Mouse (Mus musculus) embryonic fibroblast, embryonic 13.5 days (primary cell): ENCODE data around the gene Inf2. TPM values are rescaled to one million over a fixed set of nuclear protein-coding genes. Genes with fewer than 3 reads are reported as not detected.

ENCODE experiments used
- H3K27ac ChIP-seq: 2 replicates; pipeline ENCODE4 v1.5.1; 2012; ENCODE audit warnings: low read length, control low read depth, inconsistent platforms; ENCODE audit not compliant: insufficient read depth
- H3K4me1 ChIP-seq: 2 replicates; pipeline ENCODE4 v1.6.1; 2011; ENCODE audit warnings: low read length; ENCODE audit not compliant: control insufficient read depth, insufficient read depth
- H3K4me3 ChIP-seq: 2 replicates; pipeline ENCODE4 v1.5.1; 2011; ENCODE audit warnings: mild to moderate bottlenecking, control low read depth, low read length; ENCODE audit not compliant: insufficient read depth
- CTCF ChIP-seq: IDR thresholded peaks from 2 replicates; pipeline ENCODE4 v1.5.1; 2011; ENCODE audit warnings: mild to moderate bottlenecking, control low read depth, low read length, moderate library complexity, borderline replicate concordance; ENCODE audit not compliant: insufficient read depth
- POLR2A ChIP-seq: IDR thresholded peaks from 2 replicates; pipeline ENCODE4 v1.6.1; 2011; ENCODE audit warnings: low read depth, mild to moderate bottlenecking, control low read depth, low read length, moderate library complexity
- polyA plus RNA-seq: library from polyadenylated mRNA; stranded (reverse); fragments of >200 nt; gene quantifications from 2 replicates; pipeline ENCODE4 v1.2.4, GENCODE M21; 2011; ENCODE audit warnings: low read depth; ENCODE audit not compliant: missing spikeins, insufficient read length

Inf2 gene
- polyA plus RNA-seq, 1 experiment: 67.6 TPM

DNA sequence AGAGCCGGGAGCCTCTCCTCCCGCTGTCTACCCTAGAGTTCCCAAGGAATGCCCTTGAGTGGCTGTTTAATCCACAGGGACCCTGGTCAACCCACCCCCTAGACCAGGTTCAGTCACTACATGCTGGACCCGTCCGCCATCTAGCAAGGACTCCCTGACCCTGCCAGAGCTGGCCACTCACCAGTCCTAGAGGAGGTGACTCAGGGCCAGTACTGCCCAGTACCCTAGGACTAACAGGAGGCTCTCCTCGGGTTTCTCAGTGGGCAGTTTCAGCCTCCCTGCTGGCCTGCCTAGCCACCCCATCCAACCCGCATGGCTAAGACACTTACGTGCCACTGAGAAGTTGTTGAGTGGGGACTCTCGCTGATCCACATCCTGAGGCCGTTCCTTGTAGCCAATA lies 73.3 kb downstream of the Inf2 start:
- H3K4me3 ChIP-seq: no peak overlapping the region
- H3K27ac ChIP-seq: no peak overlapping the region
- no peaks in the 10 kb centered on the region for H3K4me1 ChIP-seq
- no peak for TF ChIP-seq CTCF
- TF ChIP-seq POLR2A: no peak

DNA sequence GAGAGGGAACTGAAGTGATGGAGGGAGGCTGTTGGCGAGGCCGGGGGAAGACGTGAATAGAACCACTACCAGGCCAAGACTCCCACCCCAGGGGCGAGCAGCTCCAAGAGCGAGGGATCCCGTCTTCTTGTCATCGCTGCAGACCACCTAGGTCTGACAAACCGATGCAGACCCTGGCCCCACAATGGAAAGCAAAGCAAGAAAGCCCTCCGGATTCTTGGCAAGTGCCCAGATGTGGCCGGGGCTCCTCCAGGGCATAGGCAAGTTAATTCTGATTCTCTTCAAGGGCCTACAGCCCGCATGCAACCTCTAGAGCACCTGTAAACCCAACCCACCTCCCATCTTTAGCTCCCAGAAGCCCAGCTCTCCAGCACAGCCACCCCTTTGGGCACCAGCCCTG lies 74.7 kb downstream of the Inf2 start:
- no peak for TF ChIP-seq POLR2A
- Histone ChIP-seq H3K4me3 (no peak overlapping the region), H3K27ac (no peak overlapping the region), H3K4me1 (no peaks in the 10 kb centered on the region)

DNA sequence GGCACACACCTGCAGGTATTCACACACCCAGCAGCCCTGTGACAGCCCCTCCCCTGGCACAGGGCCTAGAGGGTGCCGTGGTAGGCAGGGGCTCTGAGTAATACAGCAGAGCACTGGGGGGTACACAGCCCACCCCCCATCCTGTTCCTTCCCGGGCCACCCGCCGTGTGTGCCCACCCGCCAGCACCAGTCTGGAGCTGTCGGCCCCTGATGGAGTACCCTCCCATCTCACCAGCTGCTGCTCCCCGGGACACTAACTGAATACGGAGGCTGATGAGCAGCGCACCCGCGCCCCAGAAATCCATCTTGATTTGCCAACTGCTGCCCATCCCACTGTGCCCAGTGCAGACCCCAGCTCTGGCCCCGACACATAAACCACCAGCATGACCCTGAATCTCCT lies 75.1 kb downstream of the Inf2 start:
- no peak for TF ChIP-seq POLR2A
- TF ChIP-seq CTCF: no peak
- Histone ChIP-seq H3K4me3 (no peak overlapping the region), H3K4me1 (no peaks in the 10 kb centered on the region), H3K27ac (no peak overlapping the region)

DNA sequence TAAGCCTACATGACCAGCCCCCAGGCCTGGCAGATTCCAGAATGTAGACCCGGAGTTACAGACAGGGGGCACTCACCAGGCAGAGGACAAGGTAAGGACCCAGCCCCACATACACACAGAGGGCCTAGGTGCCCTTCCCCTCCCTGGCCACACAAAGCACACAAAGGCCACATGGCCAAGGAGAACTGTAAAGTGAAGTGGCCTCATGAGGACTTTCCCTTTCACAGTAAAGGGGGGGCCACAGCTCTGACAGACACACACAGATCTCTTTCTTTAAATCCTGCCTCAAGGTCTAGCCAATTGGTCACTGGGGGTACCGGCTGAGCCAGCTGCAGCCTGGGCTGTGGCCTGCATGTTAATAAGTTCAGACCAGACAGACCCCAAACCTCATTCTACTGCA lies 75.5 kb downstream of the Inf2 start:
- no peak overlapping the region for H3K27ac ChIP-seq
- no peaks in the 10 kb centered on the region for H3K4me1 ChIP-seq
- TF ChIP-seq POLR2A (no peak), CTCF (no peak)
- no peak overlapping the region for H3K4me3 ChIP-seq

DNA sequence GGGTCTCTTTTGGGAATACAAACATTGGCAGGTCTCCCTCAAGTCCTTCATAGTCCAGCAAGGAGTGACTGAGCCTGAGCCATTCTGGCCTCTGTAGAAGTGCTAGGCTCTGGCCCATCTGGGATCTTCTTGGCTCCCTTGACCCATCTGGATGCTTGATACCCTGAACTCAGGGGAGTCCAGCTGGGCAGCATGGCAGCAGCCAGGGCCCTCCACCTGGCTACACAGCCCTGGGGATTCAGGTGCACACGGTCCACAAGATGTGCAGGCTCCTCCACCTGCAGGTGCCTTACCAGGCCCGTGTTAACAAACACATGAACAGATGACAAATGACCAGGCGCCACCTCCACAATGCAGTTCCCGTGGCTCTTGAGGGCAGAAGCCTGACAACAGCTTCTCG lies 76.1 kb downstream of the Inf2 start:
- Histone ChIP-seq H3K4me3 (no peak overlapping the region), H3K4me1 (no peaks in the 10 kb centered on the region), H3K27ac (no peak overlapping the region)
- no peak for TF ChIP-seq POLR2A

Other genes starting within 250 kb of the Inf2 start
- gene A530016L24Rik, start 99.3 kb upstream of the Inf2 start, polyA plus RNA-seq: not detected in 2 replicates
- gene Tmem179, start 72.0 kb upstream of the Inf2 start, polyA plus RNA-seq: 0.77 and 1.0 TPM in 2 replicates
- 2.2 and 4.8 TPM in 2 replicates for gene Adssl1, start 31.3 kb downstream of the Inf2 start, polyA plus RNA-seq
- gene Siva1, start 55.9 kb downstream of the Inf2 start, polyA plus RNA-seq: 89.1 and 93.5 TPM in 2 replicates
- 227 and 248 TPM in 2 replicates for gene Akt1, start 86.1 kb downstream of the Inf2 start, polyA plus RNA-seq
- gene Zbtb42, start 90.0 kb downstream of the Inf2 start, polyA plus RNA-seq: 1.2 and 1.6 TPM in 2 replicates
- 55.0 and 66.1 TPM in 2 replicates for gene Cep170b, start 131.7 kb downstream of the Inf2 start, polyA plus RNA-seq
- 0.30 and 4.2 TPM in 2 replicates for gene Pld4, start 171.9 kb downstream of the Inf2 start, polyA plus RNA-seq
- gene Ahnak2, start 213.9 kb downstream of the Inf2 start, polyA plus RNA-seq: 170 and 211 TPM in 2 replicates
- gene Clba1, start 220.2 kb downstream of the Inf2 start, polyA plus RNA-seq: 13.0 and 18.5 TPM in 2 replicates
- gene Cdca4, start 240.6 kb downstream of the Inf2 start, polyA plus RNA-seq: 44.1 and 53.6 TPM in 2 replicates